Mouse (Mus musculus) inflammation-experienced regulatory T-cells (primary cell): ENCODE measurements around the gene Dhrs1. TPM values are rescaled to one million over a fixed set of nuclear protein-coding genes. Genes with fewer than 3 reads are reported as not detected.

Experiments
- polyA plus RNA-seq, 2 experiments: library from polyadenylated mRNA; unstranded; fragments of 100-300 nt; shearing (Covaris generic); gene quantifications; one replicate each; pipeline ENCODE4 v1.2.1; 2017

Gene Dhrs1
- 10 to 100 TPM; 21.9 to 45.9 TPM for polyA plus RNA-seq

DNA sequence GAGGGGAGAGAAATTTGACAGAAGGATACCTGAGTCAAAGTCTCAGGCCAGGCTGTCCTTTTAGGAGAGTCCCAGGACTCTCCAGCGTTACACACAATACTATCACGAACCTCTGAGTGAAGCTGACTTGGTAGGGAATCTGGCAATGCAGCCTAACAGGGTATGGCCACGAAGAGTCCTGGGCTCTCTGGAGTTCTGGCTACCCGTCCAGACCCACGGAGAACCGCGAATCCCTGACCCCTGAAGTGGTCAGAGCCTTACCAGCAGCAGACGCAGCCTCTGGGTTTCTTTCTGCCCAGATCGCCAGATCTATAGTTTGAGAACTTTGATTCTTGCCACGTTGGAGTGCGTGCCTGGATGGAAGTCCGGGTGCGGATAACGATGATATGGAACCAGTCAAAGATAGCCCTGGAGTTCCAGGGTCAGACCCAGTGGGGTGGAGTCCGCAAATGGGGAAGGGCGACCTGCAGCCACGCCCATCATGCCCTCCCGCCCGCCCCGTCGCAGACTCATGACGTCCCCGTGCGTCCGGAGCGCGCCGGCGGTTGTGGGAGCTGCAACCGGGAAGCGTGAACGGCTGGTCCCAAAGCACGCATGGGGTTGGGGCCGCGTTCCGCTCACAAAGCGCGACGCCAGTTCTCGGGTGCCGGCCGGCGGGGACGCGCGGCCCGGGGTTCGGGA, at the start of gene Dhrs1, which contains the start of gene Nop9:
TSS of gene Dhrs1 (minus strand) at position 511 of the 681 bp plus-strand sequence.
TSS of gene Nop9 (plus strand) at position 514 of the 681 bp plus-strand sequence.

DNA sequence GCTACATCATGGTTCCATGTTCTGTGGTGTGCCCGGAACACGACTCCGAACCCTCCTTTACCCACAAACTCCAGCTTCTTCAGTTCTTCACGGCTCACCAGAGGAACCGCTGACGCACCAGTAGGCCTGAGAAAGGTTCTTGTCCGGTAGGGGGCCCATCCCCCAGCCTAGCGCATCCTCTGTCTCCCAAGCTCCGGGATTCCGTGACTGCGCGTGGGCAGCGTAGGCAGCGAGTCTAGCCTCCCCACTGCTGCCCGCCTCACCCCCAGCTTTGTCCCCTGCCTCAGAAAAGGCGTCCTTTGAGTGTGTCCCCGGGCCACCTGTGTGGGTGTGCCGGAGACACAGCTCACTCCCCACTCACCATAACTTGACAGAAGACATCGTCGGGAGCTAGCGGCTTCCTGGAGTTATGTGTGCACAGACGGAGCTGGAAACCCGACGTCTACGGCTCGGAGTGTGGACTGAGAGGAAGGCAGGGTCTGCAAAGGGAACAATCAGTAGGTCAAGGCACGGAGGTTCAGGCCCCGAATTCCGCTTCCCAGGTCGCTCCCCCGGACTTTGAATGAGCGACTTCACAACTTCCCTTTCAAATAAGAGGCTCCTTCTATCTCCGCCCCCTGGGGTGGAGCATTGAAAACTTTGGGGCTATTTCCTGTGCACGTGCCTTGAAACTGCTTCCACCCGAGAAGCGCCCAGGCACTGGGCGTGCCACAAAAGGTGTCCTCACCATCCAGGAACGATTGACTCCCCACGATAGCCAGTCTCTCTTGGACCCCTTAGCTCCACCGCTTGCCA, 43.0 kb upstream of the Dhrs1 start, which contains the start of gene Ripk3:
TSS of gene Ripk3 (minus strand) at position 610 of the 795 bp plus-strand sequence.

DNA sequence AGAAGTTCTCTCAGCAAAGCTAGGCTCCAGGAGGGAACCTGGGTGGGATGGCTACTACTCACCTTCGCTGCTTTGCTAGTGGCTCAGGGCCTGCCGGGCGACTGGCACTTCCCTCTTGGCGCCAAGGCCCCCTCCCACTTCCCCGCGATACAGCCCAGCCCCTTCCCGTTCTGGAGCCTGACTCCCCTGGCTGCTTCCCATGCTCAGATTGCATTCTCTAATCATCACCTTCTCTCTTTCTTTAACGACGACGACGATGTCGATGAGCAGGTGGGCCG, 38.4 kb upstream of the Dhrs1 start, which contains the start of gene Adcy4:
TSS of gene Adcy4 (minus strand) at position 138 of the 278 bp plus-strand sequence.

DNA sequence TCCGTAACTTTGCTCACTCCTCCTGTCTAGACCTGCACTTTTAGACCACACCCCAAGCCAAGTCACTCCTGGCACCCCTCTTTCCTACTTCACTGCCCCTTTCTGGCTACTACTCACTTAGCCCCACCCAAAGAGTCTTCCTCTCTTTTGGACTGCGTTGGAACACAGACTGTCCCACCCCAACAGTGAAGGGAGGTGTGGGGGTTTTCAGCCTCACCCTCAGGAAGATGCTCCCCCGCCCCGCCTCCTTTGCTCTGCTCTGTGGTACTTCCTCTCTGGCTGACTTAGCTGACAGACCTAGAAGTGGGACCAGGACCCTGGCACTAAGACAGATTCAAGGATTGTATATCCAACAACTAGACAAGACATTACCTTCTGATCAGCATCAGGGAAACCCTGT, 20.2 kb upstream of the Dhrs1 start, which contains the start of gene Ltb4r1:
TSS of gene Ltb4r1 (plus strand) at position 267 of the 400 bp plus-strand sequence.

DNA sequence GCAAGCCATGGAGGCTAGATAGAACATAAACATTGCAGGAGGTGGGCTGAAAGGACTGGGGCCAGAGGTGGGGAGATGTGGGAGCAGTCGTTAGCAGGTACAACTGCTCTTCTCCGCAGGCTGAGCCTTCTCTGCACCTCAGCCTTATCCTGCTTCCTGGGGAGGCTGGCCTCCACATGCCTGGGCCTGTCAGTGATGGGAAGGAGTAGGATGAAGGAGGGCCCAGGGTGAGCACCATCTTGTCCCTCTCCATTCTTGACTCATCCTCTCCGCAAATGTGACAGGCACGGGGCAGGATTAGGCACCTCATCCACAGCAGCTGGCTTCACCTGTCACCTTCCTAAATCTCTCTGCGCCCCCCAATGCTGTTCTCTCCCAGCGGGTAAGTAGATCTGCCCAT, 15.7 kb upstream of the Dhrs1 start, which contains the start of gene Ltb4r2:
TSS of gene Ltb4r2 (plus strand) at position 266 of the 400 bp plus-strand sequence.

DNA sequence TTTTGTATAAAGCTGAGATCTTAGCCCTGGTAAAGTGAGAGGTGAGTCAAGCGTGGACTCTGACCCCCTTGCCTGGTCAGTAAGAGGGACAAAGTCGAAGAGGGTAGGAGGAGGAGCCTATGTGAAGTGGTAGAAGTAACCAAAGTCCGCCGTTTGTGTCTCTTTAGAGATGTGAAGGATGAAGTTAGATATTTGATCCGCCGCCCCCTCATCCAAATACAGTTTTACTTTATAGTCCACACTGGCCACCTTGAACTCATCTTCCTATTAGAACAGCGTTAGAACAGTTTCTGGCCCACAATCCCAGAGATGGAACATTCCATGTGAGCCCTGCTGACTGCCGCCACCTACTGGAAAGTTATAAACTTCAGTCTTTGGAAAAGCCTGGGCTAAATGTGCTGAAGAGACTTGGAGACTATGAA, 12.9 kb upstream of the Dhrs1 start, which contains the start of gene Cideb:
TSS of gene Cideb (minus strand) at position 96 of the 422 bp plus-strand sequence.

DNA sequence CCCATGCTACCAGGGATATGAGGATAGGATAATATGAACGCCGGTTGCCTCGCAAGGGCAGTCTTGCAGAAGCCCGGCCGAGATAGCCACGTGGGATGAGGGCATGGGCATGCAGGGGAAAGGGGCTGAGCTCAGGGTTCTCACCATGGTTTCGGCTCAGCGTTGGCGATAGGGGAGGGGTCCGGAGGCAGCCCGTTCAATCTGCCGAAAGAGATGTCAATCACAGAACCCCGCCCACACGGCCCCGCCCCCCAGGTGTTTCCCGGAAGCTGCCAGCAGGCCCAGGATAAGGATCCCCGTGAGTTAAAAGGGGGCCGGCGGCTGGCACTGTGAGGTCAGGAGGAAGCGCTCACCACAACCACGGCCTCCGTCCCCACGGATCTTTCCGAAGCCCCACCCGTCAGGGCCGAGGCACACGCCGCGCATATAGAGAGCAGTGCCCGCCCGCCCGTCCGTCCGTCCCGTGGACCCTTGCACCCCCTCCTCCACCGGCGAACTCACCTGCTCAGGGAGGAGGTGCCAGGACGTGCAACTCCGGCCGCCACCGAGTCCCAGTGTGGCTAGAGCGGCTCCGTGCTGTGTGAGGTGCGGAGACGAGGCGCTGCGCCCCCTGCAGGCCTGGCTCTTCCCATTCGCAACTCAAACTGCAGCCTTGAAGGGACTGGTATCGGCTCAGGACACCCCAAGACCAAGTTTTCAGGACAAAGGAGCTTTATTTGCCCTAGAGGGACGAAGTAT, 23.6 kb downstream of the Dhrs1 start, which contains the start of gene Rabggta:
TSS of gene Rabggta (minus strand) at position 564 of the 738 bp plus-strand sequence.

DNA sequence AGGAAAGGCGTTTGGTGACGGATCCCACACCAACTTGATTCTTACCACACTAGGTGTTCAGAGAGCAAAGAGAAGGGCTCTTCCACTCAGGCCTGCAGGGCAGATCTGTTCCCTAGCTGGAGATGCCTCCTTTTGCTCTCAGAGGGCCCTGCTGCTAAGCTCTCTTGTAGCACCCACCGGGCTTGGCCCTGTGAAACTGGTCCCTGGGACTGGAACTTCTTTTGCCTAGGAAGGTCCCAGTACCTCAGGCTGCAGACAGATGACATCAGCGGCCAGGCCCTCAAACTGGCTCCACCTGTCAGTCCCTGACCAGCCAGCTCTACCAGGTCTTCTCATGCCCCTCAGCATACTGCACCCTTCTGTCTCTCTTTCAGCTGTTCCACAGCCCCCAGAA, 31.8 kb downstream of the Dhrs1 start, which contains the start of gene Tgm1:
TSS of gene Tgm1 (minus strand) at position 198 of the 394 bp plus-strand sequence.

Other genes starting within 250 kb of the Dhrs1 start
- gene Cpne6, start 235.2 kb downstream of the Dhrs1 start, polyA plus RNA-seq = 1 to 10 TPM in 1 of 2 experiments, under 1 TPM in 1; 0.18 to 1.1 TPM
- gene Nrl, start 220.7 kb downstream of the Dhrs1 start, polyA plus RNA-seq = 1 to 10 TPM in 1 of 2 experiments, under 1 TPM in 1; 0.36 to 1.6 TPM
- gene Pck2, start 205.4 kb downstream of the Dhrs1 start, polyA plus RNA-seq = 10 to 100 TPM; 21.5 to 51.6 TPM
- 100 to 1,000 TPM; 141 to 145 TPM for gene Dcaf11, start 185.7 kb downstream of the Dhrs1 start, polyA plus RNA-seq
- 1 to 10 TPM; 4.4 to 6.9 TPM for gene A730061H03Rik, start 185.3 kb downstream of the Dhrs1 start, polyA plus RNA-seq
- gene Fitm1, start 170.1 kb downstream of the Dhrs1 start, polyA plus RNA-seq = not detected
- gene Psme1, start 167.6 kb downstream of the Dhrs1 start, polyA plus RNA-seq = 1,000 to 10,000 TPM; 1,004 to 1,125 TPM
- gene Emc9, start 160.4 kb downstream of the Dhrs1 start, polyA plus RNA-seq = 10 to 100 TPM; 32.7 to 34.1 TPM
- 100 to 1,000 TPM; 686 to 830 TPM for gene Psme2, start 154.6 kb downstream of the Dhrs1 start, polyA plus RNA-seq
- gene Rnf31, start 154.0 kb downstream of the Dhrs1 start, polyA plus RNA-seq = 10 to 100 TPM; 61.0 to 75.2 TPM
- 100 to 1,000 TPM; 149 to 175 TPM for gene Irf9, start 142.1 kb downstream of the Dhrs1 start, polyA plus RNA-seq
- gene Rec8, start 127.7 kb downstream of the Dhrs1 start, polyA plus RNA-seq = 10 to 100 TPM in 1 of 2 experiments, 1 to 10 TPM in 1; 2.7 to 16.9 TPM
- 10 to 100 TPM; 50.2 to 65.2 TPM for gene Ipo4, start 109.7 kb downstream of the Dhrs1 start, polyA plus RNA-seq
- 1 to 10 TPM; 1.4 to 3.0 TPM for gene Gm49378, start 107.8 kb downstream of the Dhrs1 start, polyA plus RNA-seq
- gene Tm9sf1, start 101.9 kb downstream of the Dhrs1 start, polyA plus RNA-seq = 10 to 100 TPM; 73.1 to 82.7 TPM
- gene Tssk4, start 95.5 kb downstream of the Dhrs1 start, polyA plus RNA-seq = 1 to 10 TPM; 1.4 to 2.1 TPM
- 100 to 1,000 TPM in 1 of 2 experiments, 10 to 100 TPM in 1; 97.3 to 101 TPM for gene Mdp1, start 85.2 kb downstream of the Dhrs1 start, polyA plus RNA-seq
- gene Gmpr2, start 73.7 kb downstream of the Dhrs1 start, polyA plus RNA-seq = 10 to 100 TPM; 41.6 to 61.3 TPM
- gene Nedd8, start 73.6 kb downstream of the Dhrs1 start, polyA plus RNA-seq = 100 to 1,000 TPM; 358 to 380 TPM
- gene Tinf2, start 63.9 kb downstream of the Dhrs1 start, polyA plus RNA-seq = 10 to 100 TPM; 57.8 to 66.2 TPM
- gene Tgm1, start 31.8 kb downstream of the Dhrs1 start, polyA plus RNA-seq = under 1 TPM; 0.14 to 0.76 TPM
- gene Rabggta, start 23.4 kb downstream of the Dhrs1 start, polyA plus RNA-seq = 10 to 100 TPM; 54.5 to 89.6 TPM
- 10 to 100 TPM; 45.0 to 53.1 TPM for gene Nop9, start within 50 bp of the Dhrs1 start, polyA plus RNA-seq
- not detected for gene Cideb, start 12.8 kb upstream of the Dhrs1 start, polyA plus RNA-seq
- 1 to 10 TPM in 1 of 2 experiments, under 1 TPM in 1; 0.35 to 1.1 TPM for gene Ltb4r2, start 15.7 kb upstream of the Dhrs1 start, polyA plus RNA-seq
- gene Ltb4r1, start 20.3 kb upstream of the Dhrs1 start, polyA plus RNA-seq = 10 to 100 TPM in 1 of 2 experiments, 1 to 10 TPM in 1; 1.2 to 10.9 TPM
- under 1 TPM; 0.04 to 0.45 TPM for gene Adcy4, start 38.4 kb upstream of the Dhrs1 start, polyA plus RNA-seq
- 10 to 100 TPM; 62.4 to 75.6 TPM for gene Ripk3, start 43.2 kb upstream of the Dhrs1 start, polyA plus RNA-seq
- gene Nfatc4, start 77.5 kb upstream of the Dhrs1 start, polyA plus RNA-seq = 1 to 10 TPM in 1 of 2 experiments, not detected in 1; 1.6 TPM
- gene Nynrin, start 108.3 kb upstream of the Dhrs1 start, polyA plus RNA-seq = 1 to 10 TPM in 1 of 2 experiments, under 1 TPM in 1; 0.22 to 1.5 TPM
- under 1 TPM; 0.33 to 0.48 TPM for gene Cbln3, start 138.7 kb upstream of the Dhrs1 start, polyA plus RNA-seq
- 10 to 100 TPM; 67.6 to 78.9 TPM for gene Khnyn, start 139.3 kb upstream of the Dhrs1 start, polyA plus RNA-seq
- 10 to 100 TPM; 72.3 to 79.5 TPM for gene Sdr39u1, start 154.6 kb upstream of the Dhrs1 start, polyA plus RNA-seq
- not detected for gene Cma1, start 199.0 kb upstream of the Dhrs1 start, polyA plus RNA-seq
- not detected for gene Cma2, start 205.3 kb upstream of the Dhrs1 start, polyA plus RNA-seq